Mouse (Mus musculus): ENCODE measurements around the gene Trak2. TPM values are rescaled to one million over a fixed set of nuclear protein-coding genes. Genes with fewer than 3 reads are reported as not detected.
"Not testable (repeated sequence)": the region's sequence is repeated elsewhere in the genome, so short reads cannot be mapped to it uniquely, and the experiment has no call there.

The Trak2 gene
- total RNA-seq, 1 experiment from 2014 or later, result 33.3 TPM

DNA sequence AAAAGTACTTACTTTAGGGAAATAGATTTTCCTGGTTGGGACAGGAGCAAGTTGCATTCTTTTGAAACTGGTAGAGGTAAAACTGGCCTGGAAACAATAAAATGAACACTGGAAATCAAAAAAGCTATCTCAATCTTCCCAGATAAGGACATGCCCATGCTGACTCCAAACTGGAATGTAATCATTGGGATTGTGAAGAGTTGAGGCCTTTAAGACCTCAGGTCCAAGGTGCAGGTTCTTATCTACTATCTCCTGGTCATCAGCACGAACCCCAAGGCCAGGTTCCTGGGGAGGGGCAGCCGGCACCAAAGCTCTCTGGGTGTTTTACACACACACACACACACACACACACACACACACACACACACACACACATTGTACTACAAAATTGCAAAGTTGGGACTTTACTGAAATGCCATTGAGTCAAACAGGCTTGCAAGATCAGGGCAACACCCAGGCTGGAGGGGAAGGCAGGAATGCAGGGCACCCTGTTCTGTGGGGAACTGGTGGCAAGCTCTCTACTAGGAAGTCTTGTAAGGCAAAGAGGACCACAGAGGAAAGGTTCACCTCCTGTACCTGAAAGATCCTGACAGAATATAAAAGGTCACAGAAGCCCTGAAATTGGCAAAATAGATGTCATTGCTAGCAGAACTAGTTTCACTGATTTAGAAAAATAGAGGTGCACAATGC, 81.6 kb downstream of the Trak2 start:
- not testable (repeated sequence) for ATAC-seq (replicated peaks; ENCODE audit: low read depth, poor library complexity, severe bottlenecking)

- ATAC-seq (replicated peaks; ENCODE audit: low read depth, poor library complexity, severe bottlenecking), result not testable (repeated sequence)
These were observed 82.4 kb downstream of the Trak2 start for GRCm38 (mm10) chr1:58890697-58891290.

DNA sequence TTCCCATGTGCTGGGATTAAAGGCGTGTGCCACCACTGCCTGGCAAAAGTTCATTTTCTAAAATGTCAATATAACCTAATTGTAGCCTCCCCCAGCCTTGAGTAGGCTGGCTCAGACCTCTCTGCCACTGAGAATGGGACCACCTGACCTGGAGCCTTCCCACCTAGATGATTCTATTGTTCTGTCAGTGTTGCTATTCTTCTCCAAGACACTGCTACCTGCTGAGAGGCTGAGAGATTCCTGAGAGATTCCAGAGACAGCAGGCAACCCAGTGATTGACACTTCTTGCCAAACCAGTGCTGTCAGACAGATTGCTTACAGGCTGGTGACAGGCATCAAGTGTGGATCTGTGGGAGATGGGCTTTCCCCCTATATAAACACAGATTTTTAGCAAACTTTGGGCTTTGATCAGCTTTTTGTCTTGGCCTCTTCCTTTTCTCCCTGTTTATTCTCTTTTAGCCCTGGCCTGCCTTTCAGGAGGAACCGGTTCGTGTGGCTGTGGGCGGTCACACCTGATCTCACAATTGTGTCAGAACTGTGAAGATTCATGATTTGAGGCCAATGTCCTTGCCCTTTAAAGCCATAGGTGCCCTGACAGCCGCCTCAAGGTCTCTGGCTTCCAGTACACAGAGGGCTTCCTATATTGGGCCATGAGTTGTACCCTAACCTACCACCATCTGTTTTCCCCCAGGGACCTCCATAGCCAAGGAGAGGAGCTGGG, 83.2 kb downstream of the Trak2 start:
- no peak for ATAC-seq (replicated peaks; ENCODE audit: low read depth, poor library complexity, severe bottlenecking)

- ATAC-seq (replicated peaks; ENCODE audit: low read depth, poor library complexity, severe bottlenecking), result no peak
These were observed 87.6 kb downstream of the Trak2 start for GRCm38 (mm10) chr1:58885646-58886045.

- ATAC-seq (replicated peaks; ENCODE audit: low read depth, poor library complexity, severe bottlenecking), result not testable (repeated sequence)
These were observed 90.0 kb downstream of the Trak2 start for GRCm38 (mm10) chr1:58883279-58883678.

DNA sequence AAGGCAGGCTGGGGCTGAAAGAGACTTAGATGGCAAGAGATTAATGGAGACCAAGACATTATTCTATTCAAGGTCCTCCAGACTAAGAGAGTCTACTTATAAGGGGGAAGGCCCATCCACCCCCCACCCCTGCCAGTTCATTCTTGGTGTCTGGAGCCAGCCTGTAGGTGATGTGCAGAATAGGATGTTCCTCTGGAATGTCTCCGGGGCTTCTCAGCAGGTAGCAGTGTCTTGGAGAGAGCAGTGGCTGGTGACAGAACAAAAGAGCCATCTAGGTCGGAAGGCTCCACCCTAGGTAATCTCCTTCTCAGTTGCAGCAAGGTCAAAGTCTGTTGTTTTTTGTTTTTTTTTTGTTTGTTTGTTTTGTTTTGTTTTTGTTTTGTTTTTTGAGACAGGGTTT, 93.9 kb downstream of the Trak2 start:
- ATAC-seq (replicated peaks; ENCODE audit: low read depth, poor library complexity, severe bottlenecking), result not testable (repeated sequence)

GRCm38 (mm10) chr1:58876500-58876899, 96.7 kb downstream of the Trak2 start:
- peak; percentile 78 for ATAC-seq (replicated peaks; ENCODE audit: low read depth, poor library complexity, severe bottlenecking)

DNA sequence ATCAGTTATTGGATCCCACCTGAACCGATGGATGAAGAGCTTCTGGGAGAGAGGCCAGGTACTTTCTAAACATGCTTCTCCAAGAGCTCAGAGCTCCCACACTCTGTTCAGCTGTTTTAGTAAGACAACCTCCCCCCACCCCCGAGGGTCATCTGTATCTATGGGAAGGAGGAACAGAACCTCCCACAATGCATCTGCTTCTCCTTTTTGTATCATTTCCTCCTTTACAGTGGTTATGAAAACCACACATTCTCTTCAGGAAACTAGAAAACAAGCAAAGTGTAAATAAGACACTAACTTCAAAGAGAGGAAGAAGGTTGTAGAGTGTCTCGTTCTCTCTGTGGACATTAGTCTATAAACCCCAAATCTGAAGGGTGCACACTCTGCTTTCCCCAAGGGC, 112.6 kb downstream of the Trak2 start:
- ATAC-seq (replicated peaks; ENCODE audit: low read depth, poor library complexity, severe bottlenecking), result peak; percentile 100

DNA sequence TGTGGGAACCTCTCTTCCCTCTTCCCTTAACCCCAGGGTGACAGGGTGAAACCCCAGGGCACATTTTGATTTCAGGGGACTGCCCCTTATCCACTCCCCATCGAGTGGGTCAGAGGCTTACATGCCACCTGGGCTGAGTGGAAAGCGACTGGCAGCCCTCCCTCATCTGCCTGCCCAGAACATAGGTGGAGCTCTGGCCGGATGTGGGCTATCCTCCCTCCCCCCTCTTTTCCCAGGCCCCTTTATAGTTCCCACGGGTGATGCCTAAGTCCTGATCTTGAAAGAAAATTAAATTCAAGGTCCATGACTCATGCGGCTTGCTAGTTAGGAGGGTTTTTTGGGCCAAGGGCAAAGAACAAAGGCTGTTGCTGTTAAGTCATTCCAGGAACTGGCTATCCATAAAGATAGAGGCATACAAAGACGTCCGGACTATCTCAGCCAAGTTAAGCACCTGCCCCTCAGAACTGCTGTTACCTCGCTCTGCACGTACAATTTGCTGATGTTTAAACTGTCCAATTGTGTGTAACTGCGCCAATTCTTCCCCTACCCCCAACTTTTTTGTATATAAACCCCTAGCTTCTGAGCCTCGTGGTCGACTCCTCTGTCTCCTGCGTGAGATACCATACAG, 113.4 kb downstream of the Trak2 start:
- not testable (repeated sequence) for ATAC-seq (replicated peaks; ENCODE audit: low read depth, poor library complexity, severe bottlenecking)

DNA sequence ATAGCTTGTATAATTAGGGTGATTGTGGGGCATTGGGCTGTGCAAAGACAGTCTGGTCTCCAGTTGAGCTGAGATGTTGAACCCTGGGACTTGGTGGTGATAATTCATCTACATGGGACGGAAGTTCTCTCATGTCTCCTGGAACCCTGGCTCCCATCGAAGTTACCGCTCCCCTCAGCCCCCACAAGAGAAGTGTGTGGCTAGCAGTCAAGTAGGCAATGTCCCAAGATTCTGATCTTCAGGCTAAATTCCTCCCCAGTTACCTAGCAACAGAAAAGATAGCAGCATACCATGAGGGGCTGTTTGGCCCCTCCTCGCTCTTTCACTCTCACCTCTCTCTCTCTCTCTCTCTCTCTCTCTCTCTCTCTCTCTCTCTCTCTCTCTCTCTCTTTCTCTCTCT, 114.1 kb downstream of the Trak2 start:
- not testable (repeated sequence) for ATAC-seq (replicated peaks; ENCODE audit: low read depth, poor library complexity, severe bottlenecking)

DNA sequence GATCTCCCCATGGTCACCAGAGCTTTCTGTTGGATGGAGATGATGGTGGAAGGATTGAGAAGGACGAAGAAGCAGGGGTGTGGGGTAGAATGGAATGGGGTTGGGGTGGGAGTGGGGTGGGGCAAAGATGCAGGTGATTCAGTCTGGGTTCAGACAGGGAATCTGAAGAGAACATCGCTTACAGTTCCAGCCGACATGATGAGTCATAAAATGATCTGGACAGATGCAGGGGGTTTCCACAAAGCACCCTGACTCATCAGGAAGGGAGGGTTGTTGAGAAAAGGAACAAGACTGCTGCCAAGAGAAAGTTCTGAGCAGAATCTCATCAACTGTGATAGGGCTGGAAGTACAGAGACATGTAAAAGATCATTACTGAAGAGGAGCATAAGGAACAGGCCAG, 116.4 kb downstream of the Trak2 start:
- not testable (repeated sequence) for ATAC-seq (replicated peaks; ENCODE audit: low read depth, poor library complexity, severe bottlenecking)

Other genes starting within 250 kb of the Trak2 start
- 112 and 118 TPM in 2 replicates for gene Casp8, start 178.1 kb downstream of the Trak2 start, total RNA-seq (2017)
- gene Stradb, start 92 bp upstream of the Trak2 start, total RNA-seq (2017), result 7.9 and 13.1 TPM in 2 replicates
- gene C2cd6, start 121.5 kb upstream of the Trak2 start, total RNA-seq (2017), result not detected in 2 replicates
- 14.3 and 23.7 TPM in 2 replicates for gene Tmem237, start 147.0 kb upstream of the Trak2 start, total RNA-seq (2017)
- gene Mpp4, start 190.0 kb upstream of the Trak2 start, total RNA-seq (2017), result 1.3 and 3.4 TPM in 2 replicates